Mouse (Mus musculus) liver, embryonic 13.5 days (tissue): ENCODE data around the gene Fam78a. TPM values are rescaled to one million over a fixed set of nuclear protein-coding genes. Genes with fewer than 3 reads are reported as not detected.

Experiments
- ATAC-seq: fragments of 200-750 bp; cut with Nextera tagmentation; 2 replicates; pipeline ENCODE4 v1.8.0; 2017; ENCODE audit warnings: low read depth, mild to moderate bottlenecking, moderate number of reproducible peaks, moderate library complexity
- DNase-seq: peaks from one replicate; pipeline ENCODE4 v3.0.0; 2022
- H3K27ac ChIP-seq: fragments of 300-500 bp; sonication (generic); 2 replicates; pipeline ENCODE4 v1.5.1; 2015; ENCODE audit warnings: moderate library complexity, mild to moderate bottlenecking, inconsistent platforms
- H3K27me3 ChIP-seq: fragments of 300-500 bp; sonication (generic); 2 replicates; pipeline ENCODE4 v1.6.1; 2015; ENCODE audit warnings: mild to moderate bottlenecking, inconsistent platforms
- H3K36me3 ChIP-seq: fragments of 300-500 bp; sonication (generic); 2 replicates; pipeline ENCODE4 v1.6.1; 2015; ENCODE audit warnings: mild to moderate bottlenecking, inconsistent platforms
- H3K4me1 ChIP-seq: fragments of 300-500 bp; sonication (generic); replicated peaks from 2 replicates; pipeline ENCODE4 v1.6.1; 2015; ENCODE audit warnings: inconsistent platforms
- H3K4me2 ChIP-seq: fragments of 300-500 bp; sonication (generic); 2 replicates; pipeline ENCODE4 v1.6.1; 2015; ENCODE audit warnings: inconsistent platforms, mild to moderate bottlenecking, moderate library complexity
- H3K4me3 ChIP-seq: fragments of 300-500 bp; sonication (generic); replicated peaks from 2 replicates; pipeline ENCODE4 v1.5.1; 2015; ENCODE audit warnings: mild to moderate bottlenecking, inconsistent platforms
- H3K9ac ChIP-seq: fragments of 300-500 bp; sonication (generic); 2 replicates; pipeline ENCODE4 v1.6.1; 2015; ENCODE audit warnings: mild to moderate bottlenecking, inconsistent platforms
- H3K9me3 ChIP-seq: fragments of 300-500 bp; sonication (generic); replicated peaks from 2 replicates; pipeline ENCODE4 v1.6.1; 2016; ENCODE audit warnings: inconsistent platforms
- WGBS: fragments of 180-500 bp; shearing (Covaris S2); methylation state at CpG from one replicate; pipeline ENCODE4 v1.1.7; 2015; ENCODE audit not compliant: insufficient replicate concordance; 5-methylcytosine and 5-hydroxymethylcytosine counted together
- polyA plus RNA-seq: library from polyadenylated mRNA; unstranded; fragments of >200 nt; fragmentation: Nextera tagmentation; extraction: Ambion mirVana; gene quantifications from 2 replicates; pipeline ENCODE4 v1.2.1, GENCODE M21; 2015

The Fam78a gene
- 10.6 and 13.0 TPM in 2 replicates for polyA plus RNA-seq

DNA sequence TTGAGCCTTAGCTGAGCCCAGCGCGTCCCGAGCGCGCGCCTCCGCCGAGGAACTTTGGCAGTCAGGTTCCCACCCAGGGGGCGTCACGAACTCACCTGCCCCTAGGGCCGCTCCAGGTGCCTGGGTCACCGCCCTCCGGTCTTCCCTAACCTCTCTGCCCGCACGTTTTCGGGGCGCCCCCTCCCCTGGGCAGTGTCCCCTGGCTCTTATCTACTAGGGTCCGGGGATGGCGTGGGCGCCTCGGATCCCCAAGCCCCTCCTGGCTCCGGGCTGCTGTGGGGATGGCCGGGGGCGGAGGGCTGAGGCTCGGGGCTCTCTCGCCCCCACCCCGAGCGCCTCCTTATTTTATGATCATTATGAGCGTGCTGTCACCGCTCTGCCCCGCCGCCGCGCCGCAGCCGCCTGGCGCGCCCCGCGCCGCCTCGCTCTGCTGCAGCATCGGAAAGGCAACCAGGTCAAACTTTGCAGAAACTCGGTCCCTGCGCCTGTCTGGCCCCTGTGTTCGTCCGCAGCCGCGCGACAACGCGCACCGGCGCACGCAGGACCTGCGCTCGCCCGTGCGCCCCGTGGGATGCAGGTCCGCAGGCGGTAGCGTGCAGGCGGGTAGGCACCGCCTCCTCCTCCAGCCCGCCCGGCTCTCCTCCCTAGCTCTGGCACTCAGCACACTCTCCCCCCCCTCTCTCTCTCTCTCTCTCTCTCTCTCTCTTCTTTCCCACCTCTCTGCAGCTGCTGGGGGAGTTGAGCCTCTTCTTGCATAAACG lies at the start of gene Fam78a:
Gene Fam78a, minus strand, starts transcription at position 747 of the 761 bp plus-strand sequence.
- Histone ChIP-seq H3K4me2 (peak within 1 kb of the TSS; percentile 100), H3K4me1 (peaks cover 86% of the 10 kb centered on the region), H3K36me3 (peaks cover 12% of the 10 kb centered on the region), H3K27me3 (peaks cover 26% of the 10 kb centered on the region), H3K9me3 (no peaks in the 10 kb centered on the region), H3K9ac (peak within 1 kb of the TSS; percentile 94), H3K4me3 (peak within 1 kb of the TSS; percentile 85), H3K27ac (peak within 1 kb of the TSS; percentile 98)
- peak; percentile 55 for ATAC-seq
- peak; percentile 49 for DNase-seq
- WGBS: under 1% methylated on average over 66 of the region's 68 CpGs

GRCm38 (mm10) chr2:32134039-32134438 lies 49.4 kb upstream of the Fam78a start:
- Histone ChIP-seq H3K27me3 (no peaks in the 10 kb centered on the region), H3K4me3 (no peak overlapping the region), H3K4me1 (peaks cover 69% of the 10 kb centered on the region), H3K4me2 (no peak overlapping the region), H3K9ac (no peak overlapping the region), H3K27ac (peak overlapping the region; percentile 100; the same call in 1 of the 2 replicates), H3K9me3 (no peaks in the 10 kb centered on the region), H3K36me3 (no peaks in the 10 kb centered on the region)
- WGBS: 2% methylated on average over 2 of the region's 2 CpGs
- DNase-seq (peak; percentile 81), ATAC-seq (no peak)

- peak overlapping the region; percentile 100 for H3K27ac ChIP-seq
- ATAC-seq: peak; percentile 14
- no peaks in the 10 kb centered on the region for H3K9me3 ChIP-seq
- H3K36me3 ChIP-seq: no peaks in the 10 kb centered on the region
- H3K27me3 ChIP-seq: no peaks in the 10 kb centered on the region
- peaks cover 74% of the 10 kb centered on the region for H3K4me1 ChIP-seq
- WGBS: 2% methylated on average over 12 of the region's 12 CpGs
- peak overlapping the region; percentile 21; the same call in 1 of the 2 replicates for H3K4me3 ChIP-seq
- H3K4me2 ChIP-seq: peak overlapping the region; percentile 52
- DNase-seq: peak; percentile 92
- H3K9ac ChIP-seq: peak overlapping the region; percentile 66
These were observed 47.9 kb upstream of the Fam78a start for GRCm38 (mm10) chr2:32132567-32132992.

- no peak for ATAC-seq
- 50% methylated on average over 6 of the region's 6 CpGs for WGBS
These were observed 47.4 kb upstream of the Fam78a start for GRCm38 (mm10) chr2:32131866-32132566.

DNA sequence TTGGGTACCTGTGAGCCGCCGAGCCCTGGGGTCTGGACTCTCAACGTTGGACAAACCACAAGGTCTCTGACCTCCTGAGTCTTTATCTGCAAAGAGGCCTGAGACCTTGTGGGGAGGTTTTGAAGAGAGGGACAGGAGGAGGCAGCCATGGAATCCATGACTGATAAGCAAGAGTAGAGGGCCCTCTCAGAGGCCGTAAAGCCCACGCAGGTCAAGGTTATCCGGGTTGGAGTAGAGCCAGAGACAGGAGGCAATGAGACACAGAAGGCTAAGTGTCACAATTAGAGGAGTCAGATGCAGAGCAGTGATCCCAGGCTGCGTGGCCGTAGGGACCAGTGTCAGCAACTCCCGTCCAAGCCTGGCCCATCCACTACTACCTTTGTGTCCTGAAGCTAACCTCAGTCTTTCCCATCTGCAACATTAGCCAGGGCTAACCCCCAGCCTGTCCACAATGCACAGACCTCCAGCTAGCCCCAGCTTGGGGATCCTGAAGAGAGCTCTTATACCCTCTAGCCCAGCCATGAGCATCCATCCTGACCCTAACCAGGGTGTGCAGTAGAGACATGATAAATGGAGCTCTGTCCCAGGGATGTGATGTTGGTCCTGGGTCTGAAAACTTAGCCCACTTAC lies 46.7 kb upstream of the Fam78a start:
- 39% methylated on average over 9 of the region's 9 CpGs for WGBS
- DNase-seq (no peak), ATAC-seq (no peak)
- Histone ChIP-seq H3K9me3 (no peaks in the 10 kb centered on the region), H3K4me1 (peaks cover 78% of the 10 kb centered on the region), H3K4me3 (no peak overlapping the region), H3K27me3 (no peaks in the 10 kb centered on the region), H3K4me2 (peak overlapping the region; percentile 52), H3K9ac (peak overlapping the region; percentile 66), H3K36me3 (no peaks in the 10 kb centered on the region), H3K27ac (peak overlapping the region; percentile 100)

More at GRCm38 (mm10) chr2:32131866-32132566, 47.4 kb upstream of the Fam78a start:
- Histone ChIP-seq H3K9me3 (no peaks in the 10 kb centered on the region), H3K4me2 (peak overlapping the region; percentile 52), H3K4me3 (peak overlapping the region; percentile 21; the same call in 1 of the 2 replicates), H3K27me3 (no peaks in the 10 kb centered on the region), H3K27ac (peak overlapping the region; percentile 100), H3K4me1 (peaks cover 76% of the 10 kb centered on the region), H3K36me3 (no peaks in the 10 kb centered on the region), H3K9ac (peak overlapping the region; percentile 66)
- DNase-seq: no peak

DNA sequence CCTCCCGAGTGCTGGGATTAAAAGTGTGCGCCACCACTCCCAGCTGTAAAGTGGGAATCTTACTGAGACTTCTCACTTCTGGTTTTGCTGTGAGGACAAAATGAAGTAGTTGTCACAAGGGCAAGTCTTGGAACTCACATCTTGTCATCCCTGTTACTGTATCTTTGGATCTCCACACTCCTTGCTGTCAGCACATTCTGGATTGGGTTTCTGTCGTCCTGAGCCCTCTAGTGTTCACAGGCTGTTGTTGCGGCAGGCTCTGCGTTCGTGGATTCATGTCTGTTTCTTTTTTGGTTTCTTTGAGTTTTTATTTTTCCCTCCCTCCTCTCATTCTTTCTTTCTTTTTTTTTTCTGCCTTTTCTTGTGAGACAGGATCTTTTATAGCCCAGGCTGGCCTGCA lies 45.8 kb upstream of the Fam78a start:
- no peaks in the 10 kb centered on the region for H3K36me3 ChIP-seq
- H3K9ac ChIP-seq: peak overlapping the region; percentile 66
- DNase-seq (peak; percentile 69), ATAC-seq (no peak)
- peaks cover 86% of the 10 kb centered on the region for H3K4me1 ChIP-seq
- 28% methylated on average over 6 of the region's 6 CpGs for WGBS
- H3K9me3 ChIP-seq: no peaks in the 10 kb centered on the region
- H3K27ac ChIP-seq: peak overlapping the region; percentile 100
- no peaks in the 10 kb centered on the region for H3K27me3 ChIP-seq
- peak overlapping the region; percentile 52; the same call in 1 of the 2 replicates for H3K4me2 ChIP-seq
- no peak overlapping the region for H3K4me3 ChIP-seq

- WGBS: 60% methylated on average over 11 of the region's 11 CpGs
- H3K9ac ChIP-seq: peak overlapping the region; percentile 87
- no peaks in the 10 kb centered on the region for H3K9me3 ChIP-seq
These were observed 44.9 kb upstream of the Fam78a start for GRCm38 (mm10) chr2:32129383-32130074.

DNA sequence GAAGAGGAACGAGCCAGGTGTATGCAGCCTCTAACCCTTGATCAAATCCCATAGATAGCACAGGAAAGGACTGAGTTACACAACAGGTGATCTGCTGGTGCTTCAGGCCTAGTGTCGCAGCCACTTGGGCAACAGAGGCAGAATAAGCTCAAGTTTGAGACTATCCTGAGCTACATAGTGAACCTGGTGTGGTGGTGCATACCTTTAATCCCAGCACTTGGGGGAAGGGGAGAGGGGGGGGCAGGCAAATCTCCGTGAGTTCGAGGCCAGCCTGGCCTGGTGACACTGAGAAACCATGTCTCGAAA lies 43.8 kb upstream of the Fam78a start:
- peak overlapping the region; percentile 81 for H3K4me2 ChIP-seq
- ATAC-seq (peak; percentile 70), DNase-seq (no peak)
- H3K36me3 ChIP-seq: no peaks in the 10 kb centered on the region
- H3K27me3 ChIP-seq: no peaks in the 10 kb centered on the region
- 39% methylated on average over 5 of the region's 5 CpGs for WGBS
- peaks cover 92% of the 10 kb centered on the region for H3K4me1 ChIP-seq
- peak overlapping the region; percentile 30 for H3K4me3 ChIP-seq
- peak overlapping the region; percentile 87 for H3K9ac ChIP-seq
- no peaks in the 10 kb centered on the region for H3K9me3 ChIP-seq
- peak overlapping the region; percentile 100 for H3K27ac ChIP-seq

More at GRCm38 (mm10) chr2:32129383-32130074, 44.9 kb upstream of the Fam78a start:
- no peaks in the 10 kb centered on the region for H3K36me3 ChIP-seq
- ATAC-seq (no peak), DNase-seq (no peak)
- H3K27me3 ChIP-seq: no peaks in the 10 kb centered on the region
- no peak overlapping the region for H3K4me3 ChIP-seq
- H3K27ac ChIP-seq: peak overlapping the region; percentile 100
- peak overlapping the region; percentile 0; the same call in 1 of the 2 replicates for H3K4me2 ChIP-seq
- peaks cover 94% of the 10 kb centered on the region for H3K4me1 ChIP-seq

- Histone ChIP-seq H3K9me3 (no peaks in the 10 kb centered on the region), H3K27me3 (no peaks in the 10 kb centered on the region), H3K27ac (peak overlapping the region; percentile 100), H3K4me3 (peak overlapping the region; percentile 55), H3K4me2 (peak overlapping the region; percentile 81), H3K9ac (peak overlapping the region; percentile 87), H3K36me3 (no peaks in the 10 kb centered on the region), H3K4me1 (peaks cover 91% of the 10 kb centered on the region)
- WGBS: 4% methylated on average over 16 of the region's 16 CpGs
- DNase-seq: peak; percentile 96
- ATAC-seq: peak; percentile 94
These were observed 43.2 kb upstream of the Fam78a start for GRCm38 (mm10) chr2:32127653-32128535.

DNA sequence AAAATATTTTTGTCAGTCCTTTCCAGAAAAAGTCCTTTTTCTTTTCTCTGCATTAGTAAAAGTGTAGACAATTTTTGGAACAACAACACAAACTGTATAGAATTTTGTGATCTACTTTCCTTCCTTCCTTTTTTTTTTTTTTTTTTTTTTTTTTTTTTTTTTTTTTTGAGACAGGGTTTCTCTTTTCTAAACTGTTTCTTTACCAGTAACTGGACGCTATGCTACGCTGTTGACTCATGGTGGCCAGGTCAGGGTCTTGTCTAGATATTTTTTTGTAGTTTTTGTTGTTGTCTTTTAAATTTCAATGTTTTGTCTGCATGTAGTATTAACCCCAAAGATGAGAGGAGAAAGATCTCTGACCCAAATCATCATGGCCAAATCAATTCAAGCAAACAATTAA lies 37.1 kb upstream of the Fam78a start:
- H3K27ac ChIP-seq: peak overlapping the region; percentile 57
- H3K4me2 ChIP-seq: no peak overlapping the region
- no peaks in the 10 kb centered on the region for H3K27me3 ChIP-seq
- no peaks in the 10 kb centered on the region for H3K36me3 ChIP-seq
- ATAC-seq: no peak
- peaks cover 5% of the 10 kb centered on the region; the same call in 1 of the 2 replicates for H3K9me3 ChIP-seq
- H3K4me1 ChIP-seq: peaks cover 56% of the 10 kb centered on the region
- DNase-seq: no peak
- no peak overlapping the region for H3K9ac ChIP-seq
- no peak overlapping the region for H3K4me3 ChIP-seq
- 74% methylated on average over 2 of the region's 2 CpGs for WGBS
